In genomic region chr9:95805449-95805848, GRCm38 (mm10) we compare ENCODE assay signal across 17 mouse cellular contexts. TPM values are rescaled to one million over a fixed set of nuclear protein-coding genes. Genes with fewer than 3 reads are reported as not detected.
DNase-seq lines count a peak whose midpoint lies in the region; ATAC-seq lines count a peak whose summit lies in the region.
"Had no signal": no experiment of that assay in that cellular context is flagged by ENCODE, and none has a peak within 500 bp of the region (broad histone marks: within the 10 kb centered on the region; RNA-seq: fewer than 3 reads in every experiment).

No protein-coding gene starts in this region.

- no peak for ATAC-seq in megakaryocyte, adult 5-6 weeks (ENCODE audit: poor library complexity, severe bottlenecking)
- ATAC-seq in forebrain, embryonic 13.5 days: no peak
- ATAC-seq: CD4-positive, CD25-positive, alpha-beta regulatory T cell, adult 4 months; forebrain, embryonic 14.5 days; midbrain, embryonic 13.5 days had no signal

- no peak overlapping the region for H3K4me2 ChIP-seq in forebrain, embryonic 13.5 days
- H3K4me2 ChIP-seq: embryonic facial prominence, embryonic 12.5 days; midbrain, embryonic 13.5 days; neural tube, embryonic 12.5 days had no signal

- no peak overlapping the region for H3K27ac ChIP-seq in forebrain, embryonic 13.5 days
- H3K27ac ChIP-seq: embryonic facial prominence, embryonic 12.5 days; midbrain, embryonic 13.5 days; neural tube, embryonic 12.5 days had no signal

- H3K9me3 ChIP-seq in megakaryocyte, embryonic 14.5 days: no peaks in the 10 kb centered on the region
- no peaks in the 10 kb centered on the region for H3K9me3 ChIP-seq in forebrain, embryonic 13.5 days (replicated peaks)
- H3K9me3 ChIP-seq: embryonic facial prominence, embryonic 12.5 days; midbrain, embryonic 13.5 days; neural tube, embryonic 12.5 days had no signal

- no peak overlapping the region for H3K9ac ChIP-seq in forebrain, embryonic 13.5 days
- H3K9ac ChIP-seq: embryonic facial prominence, embryonic 12.5 days; midbrain, embryonic 13.5 days; neural tube, embryonic 12.5 days had no signal

- DNase-seq in cerebellum, adult 9-10 months: peak; percentile 21
- peak; percentile 65 to 73 for DNase-seq in heart, postnatal 10 days
- peak; percentile 78 for DNase-seq in testis, postnatal 14 days (ENCODE audit: low spot score)
- no peak for DNase-seq in kidney, postnatal 10 days
- DNase-seq in right cerebral cortex, postnatal 14 days: no peak
- DNase-seq: left cerebral cortex, postnatal 4 days; lung, adult 2 months; right cerebral cortex, postnatal 25 days; thymus, adult 2 months had no signal

- no peaks in the 10 kb centered on the region for H3K27me3 ChIP-seq in megakaryocyte, embryonic 14.5 days (replicated peaks)
- H3K27me3 ChIP-seq in forebrain, embryonic 13.5 days: no peaks in the 10 kb centered on the region
- H3K27me3 ChIP-seq: embryonic facial prominence, embryonic 12.5 days; midbrain, embryonic 13.5 days; neural tube, embryonic 12.5 days had no signal

- intact Hi-C loops in heart, postnatal 10 days (cut with DNase I): no loop called here

- WGBS in forebrain, embryonic 13.5 days: 86% methylated on average over 12 of the region's 12 CpGs

- peaks cover 95% of the 10 kb centered on the region for H3K4me1 ChIP-seq in megakaryocyte, embryonic 14.5 days
- no peaks in the 10 kb centered on the region for H3K4me1 ChIP-seq in forebrain, embryonic 13.5 days
- H3K4me1 ChIP-seq: embryonic facial prominence, embryonic 12.5 days; midbrain, embryonic 13.5 days; neural tube, embryonic 12.5 days had no signal

- H3K4me3 ChIP-seq in megakaryocyte, embryonic 14.5 days (replicated peaks): peak overlapping the region; percentile 62
- H3K4me3 ChIP-seq in forebrain, embryonic 13.5 days: no peak overlapping the region
- H3K4me3 ChIP-seq: embryonic facial prominence, embryonic 12.5 days; midbrain, embryonic 13.5 days; neural tube, embryonic 12.5 days had no signal

- H3K36me3 ChIP-seq in megakaryocyte, embryonic 14.5 days (replicated peaks; ENCODE audit: low read length): peaks cover 44% of the 10 kb centered on the region
- no peaks in the 10 kb centered on the region for H3K36me3 ChIP-seq in forebrain, embryonic 13.5 days (ENCODE audit: poor library complexity, severe bottlenecking)
- H3K36me3 ChIP-seq: embryonic facial prominence, embryonic 12.5 days; midbrain, embryonic 13.5 days; neural tube, embryonic 12.5 days had no signal

RNA-seq across cellular contexts. Expression of gene Pls1, which starts 39.7 kb away (rescaled TPM):
- 4.0 and 14.4 TPM in 2 replicates for polyA plus RNA-seq in megakaryocyte, embryonic 14.5 days (2012; ENCODE audit: insufficient read depth, low replicate concordance)
- total RNA-seq in megakaryocyte, adult 5-6 weeks (2015): 0.05 TPM in 1 of 2 replicates, not detected in the other
- total RNA-seq in megakaryocyte, adult 5-6 weeks (2017): 0.07 TPM in 1 of 2 replicates, not detected in the other
- total RNA-seq in heart, postnatal 10 days (2021): under 1 TPM; 0.20 to 0.36 TPM
- polyA plus RNA-seq in forebrain, embryonic 13.5 days (2015; fragmentation: Nextera tagmentation; extraction: Ambion mirVana): 3.2 and 3.4 TPM in 2 replicates

RNA-seq across cellular contexts. Expression of gene Atr, which starts 51.9 kb away (rescaled TPM):
- polyA plus RNA-seq in megakaryocyte, embryonic 14.5 days (2012; ENCODE audit: insufficient read depth, low replicate concordance): 0.63 TPM in 1 of 2 replicates, not detected in the other
- 12.7 and 13.0 TPM in 2 replicates for total RNA-seq in megakaryocyte, adult 5-6 weeks (2015)
- 21.6 and 22.5 TPM in 2 replicates for total RNA-seq in megakaryocyte, adult 5-6 weeks (2017)
- total RNA-seq in heart, postnatal 10 days (2021): 10 to 100 TPM in 1 of 2 experiments, 1 to 10 TPM in 1; 9.3 to 11.6 TPM
- 17.4 and 20.4 TPM in 2 replicates for polyA plus RNA-seq in forebrain, embryonic 13.5 days (2015; fragmentation: Nextera tagmentation; extraction: Ambion mirVana)

RNA-seq across cellular contexts. Expression of gene Trpc1, which starts 55.3 kb away (rescaled TPM):
- polyA plus RNA-seq in megakaryocyte, embryonic 14.5 days (2012; ENCODE audit: insufficient read depth, low replicate concordance): 1.4 and 14.1 TPM in 2 replicates
- total RNA-seq in megakaryocyte, adult 5-6 weeks (2015): 0.66 TPM in 1 of 2 replicates, not detected in the other
- total RNA-seq in megakaryocyte, adult 5-6 weeks (2017): 0.12 TPM in 1 of 2 replicates, not detected in the other
- total RNA-seq in heart, postnatal 10 days (2021): 1 to 10 TPM; 8.9 to 9.1 TPM
- 3.2 and 3.6 TPM in 2 replicates for polyA plus RNA-seq in forebrain, embryonic 13.5 days (2015; fragmentation: Nextera tagmentation; extraction: Ambion mirVana)

Comparison
In these comparisons a context has a peak if more than half of its experiments do, and no peak if none do; other contexts are left out.
1. DNase-seq: peak in cerebellum, adult 9-10 months (single experiment), heart, postnatal 10 days (2 of 2) and testis, postnatal 14 days (single experiment); none in kidney, postnatal 10 days (single experiment) and right cerebral cortex, postnatal 14 days (single experiment).
2. RNA of gene Trpc1, which starts 55.3 kb away (total RNA-seq): 8.9 to 9.1 TPM in heart, postnatal 10 days; 0.12 to 0.66 TPM in megakaryocyte, adult 5-6 weeks; every median in the first group is over 4 times any median in the second.